Mouse (Mus musculus): ENCODE measurements around the gene Atad5. TPM values are rescaled to one million over a fixed set of nuclear protein-coding genes. Genes with fewer than 3 reads are reported as not detected.
A peak's percentile ranks its signal among the peaks of the same experiment; 100 is the strongest.

Gene Atad5
- polyA plus RNA-seq, 1 experiment, result 0.70 TPM

- DNase-seq (ENCODE audit: low read depth), result no peak
These were observed 89.1 kb downstream of the Atad5 start for GRCm38 (mm10) chr11:80178316-80178715.

- DNase-seq (ENCODE audit: low read depth), result no peak
These were observed 92.0 kb downstream of the Atad5 start for GRCm38 (mm10) chr11:80181021-80181749.

DNA sequence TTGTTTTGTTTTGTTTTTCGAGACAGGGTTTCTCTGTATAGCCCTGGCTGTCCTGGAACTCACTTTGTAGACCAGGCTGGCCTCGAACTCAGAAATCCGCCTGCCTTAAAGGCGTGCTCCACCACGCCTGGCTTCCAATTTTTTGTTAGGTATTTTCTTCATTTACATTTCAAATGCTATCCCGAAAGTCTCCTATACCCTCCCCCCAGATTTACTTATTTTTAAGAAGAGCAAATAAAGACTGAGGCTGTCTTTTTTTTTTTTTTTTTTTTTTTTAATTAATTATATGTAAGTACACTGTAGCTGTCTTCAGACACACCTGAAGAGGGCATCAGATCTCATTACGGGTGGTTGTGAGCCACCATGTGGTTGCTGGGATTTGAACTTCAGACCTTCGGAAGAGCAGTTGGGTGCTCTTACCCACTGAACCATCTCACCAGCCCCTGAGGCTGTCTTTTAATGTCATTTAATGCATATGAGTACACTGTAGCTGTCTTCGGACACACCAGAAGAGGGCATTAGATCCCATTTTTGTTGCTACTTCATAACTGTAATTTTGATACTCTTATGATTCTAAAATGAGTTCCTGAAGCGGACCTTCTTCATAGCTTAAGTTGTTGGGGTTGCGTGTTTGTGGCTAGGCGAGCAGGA is 94.0 kb downstream of the Atad5 start:
- peak; percentile 42 for DNase-seq (ENCODE audit: low read depth)

DNA sequence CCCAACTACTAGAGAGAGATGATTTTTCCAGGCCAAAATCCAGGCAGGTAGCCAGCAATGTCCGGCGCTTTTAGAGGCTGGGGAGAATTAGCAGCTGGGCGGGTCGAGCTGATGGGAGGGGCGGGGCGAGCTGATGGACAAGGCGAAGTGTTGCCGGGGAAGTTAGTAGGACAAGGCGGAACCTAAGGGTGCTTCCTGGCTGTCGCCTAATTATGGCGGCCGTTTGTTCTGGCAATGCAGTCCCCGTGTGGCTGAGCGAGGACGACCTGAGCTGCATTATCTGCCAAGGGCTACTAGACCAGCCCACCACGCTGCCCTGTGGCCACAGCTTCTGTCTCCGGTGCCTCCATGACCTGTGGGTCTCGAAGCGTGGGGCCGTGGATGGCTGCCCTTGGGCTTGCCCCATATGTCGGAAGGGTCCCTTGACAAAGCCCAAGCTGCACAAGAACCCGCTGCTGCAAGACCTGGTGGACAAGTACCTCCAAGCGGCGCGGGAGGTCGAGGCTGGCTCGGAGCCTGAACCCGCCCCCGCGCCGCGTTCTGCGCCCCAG is 94.6 kb downstream of the Atad5 start, which contains the start of gene Rnf135:
Rnf135 (plus strand) TSS at position 147 of the 551 bp plus-strand sequence.
- no peak for DNase-seq (ENCODE audit: low read depth)

GRCm38 (mm10) chr11:80184531-80185071 is 95.4 kb downstream of the Atad5 start:
- no peak for DNase-seq (ENCODE audit: low read depth)

Other genes starting within 250 kb of the Atad5 start
- gene Utp6, start 127.0 kb upstream of the Atad5 start, polyA plus RNA-seq (2012; rRNA removed), result 8.2 and 8.5 TPM in 2 replicates
- 5.2 and 6.8 TPM in 2 replicates for gene Suz12, start 96.3 kb upstream of the Atad5 start, polyA plus RNA-seq (2012; rRNA removed)
- gene Crlf3, start 8.4 kb upstream of the Atad5 start, polyA plus RNA-seq (2012; rRNA removed), result 8.3 and 9.9 TPM in 2 replicates
- gene Tefm, start 52.8 kb downstream of the Atad5 start, polyA plus RNA-seq (2012; rRNA removed), result 6.4 and 8.2 TPM in 2 replicates
- gene Adap2, start 64.7 kb downstream of the Atad5 start, polyA plus RNA-seq (2012; rRNA removed), result 10.5 and 14.3 TPM in 2 replicates
- gene Rnf135, start 94.5 kb downstream of the Atad5 start, polyA plus RNA-seq (2012; rRNA removed), result 7.1 and 8.7 TPM in 2 replicates
- gene Rhot1, start 119.6 kb downstream of the Atad5 start, polyA plus RNA-seq (2012; rRNA removed), result 16.0 and 18.1 TPM in 2 replicates
- gene Rhbdl3, start 211.5 kb downstream of the Atad5 start, polyA plus RNA-seq (2012; rRNA removed), result 8.3 and 8.5 TPM in 2 replicates

Measured in gonadal fat pad, adult 2 months (tissue).